Mouse (Mus musculus) liver, embryonic 15.5 days (tissue): ENCODE results near the gene Bola1. TPM values are rescaled to one million over a fixed set of nuclear protein-coding genes. Genes with fewer than 3 reads are reported as not detected.

ENCODE experiments used
- ATAC-seq: fragments of 200-750 bp; cut with Nextera tagmentation; 2 replicates; pipeline ENCODE4 v1.8.0; 2017; ENCODE audit warnings: moderate number of reproducible peaks, mild to moderate bottlenecking, moderate library complexity; ENCODE audit not compliant: insufficient read depth
- H3K27ac ChIP-seq: fragments of 300-500 bp; sonication (generic); replicated peaks from 2 replicates; pipeline ENCODE4 v1.5.1; 2015; ENCODE audit warnings: mild to moderate bottlenecking, inconsistent platforms
- H3K27me3 ChIP-seq: fragments of 300-500 bp; sonication (generic); 2 replicates; pipeline ENCODE4 v1.6.1; 2015; ENCODE audit warnings: mild to moderate bottlenecking, inconsistent platforms
- H3K36me3 ChIP-seq: fragments of 300-500 bp; sonication (generic); replicated peaks from 2 replicates; pipeline ENCODE4 v1.6.1; 2015; ENCODE audit warnings: moderate library complexity, mild to moderate bottlenecking, inconsistent platforms
- H3K4me1 ChIP-seq: fragments of 300-500 bp; sonication (generic); replicated peaks from 2 replicates; pipeline ENCODE4 v1.6.1; 2015; ENCODE audit warnings: inconsistent platforms
- H3K4me2 ChIP-seq: fragments of 300-500 bp; sonication (generic); 2 replicates; pipeline ENCODE4 v1.6.1; 2015; ENCODE audit warnings: moderate library complexity, mild to moderate bottlenecking, inconsistent platforms
- H3K4me3 ChIP-seq: fragments of 300-500 bp; sonication (generic); replicated peaks from 2 replicates; pipeline ENCODE4 v1.5.1; 2015; ENCODE audit warnings: mild to moderate bottlenecking, inconsistent platforms
- H3K9ac ChIP-seq: fragments of 300-500 bp; sonication (generic); 2 replicates; pipeline ENCODE4 v1.6.1; 2015; ENCODE audit warnings: moderate library complexity, mild to moderate bottlenecking, inconsistent platforms
- H3K9me3 ChIP-seq: fragments of 300-500 bp; sonication (generic); replicated peaks from 2 replicates; pipeline ENCODE4 v1.6.1; 2016; ENCODE audit warnings: inconsistent platforms
- WGBS: fragments of 180-500 bp; shearing (Covaris S2); methylation state at CpG from one replicate; pipeline ENCODE4 v1.1.7; 2015; ENCODE audit warnings: mixed read lengths; ENCODE audit not compliant: insufficient replicate concordance; 5-methylcytosine and 5-hydroxymethylcytosine counted together
- polyA plus RNA-seq: library from polyadenylated mRNA; unstranded; fragments of >200 nt; fragmentation: Nextera tagmentation; extraction: Ambion mirVana; gene quantifications from 2 replicates; pipeline ENCODE4 v1.2.1, GENCODE M21; 2015

The Bola1 gene
- polyA plus RNA-seq, 1 experiment from 2014 or later, result 34.6 TPM

- ATAC-seq, result no peak
- H3K9ac ChIP-seq, result peak overlapping the region; percentile 78
- peaks cover 50% of the 10 kb centered on the region for H3K4me1 ChIP-seq
- H3K36me3 ChIP-seq, result peaks cover 49% of the 10 kb centered on the region
- H3K27me3 ChIP-seq, result no peaks in the 10 kb centered on the region
- H3K4me2 ChIP-seq, result peak overlapping the region; percentile 90
- peak overlapping the region; percentile 94; the same call in 1 of the 2 replicates for H3K27ac ChIP-seq
- WGBS, result 26% methylated on average over 7 of the region's 7 CpGs
- H3K4me3 ChIP-seq, result peak overlapping the region; percentile 89
- no peaks in the 10 kb centered on the region for H3K9me3 ChIP-seq
Observed at GRCm38 (mm10) chr3:96173185-96173584, 46.3 kb downstream of the Bola1 start.

GRCm38 (mm10) chr3:96172197-96173178 lies 47.0 kb downstream of the Bola1 start, which contains the start of gene Sf3b4:
TSS of gene Sf3b4 (plus strand) at chr3:96172332.
- H3K4me2 ChIP-seq, result peak within 1 kb of the TSS; percentile 90
- H3K4me3 ChIP-seq, result peak within 1 kb of the TSS; percentile 89
- peaks cover 50% of the 10 kb centered on the region for H3K4me1 ChIP-seq
- ATAC-seq, result peak; percentile 91
- peaks cover 42% of the 10 kb centered on the region for H3K36me3 ChIP-seq
- peak within 1 kb of the TSS; percentile 94 for H3K27ac ChIP-seq
- H3K9me3 ChIP-seq, result no peaks in the 10 kb centered on the region
- no peaks in the 10 kb centered on the region for H3K27me3 ChIP-seq
- under 1% methylated on average over 57 of the region's 58 CpGs for WGBS
- peak within 1 kb of the TSS; percentile 78 for H3K9ac ChIP-seq

GRCm38 (mm10) chr3:96171583-96172196 lies 47.8 kb downstream of the Bola1 start:
- H3K36me3 ChIP-seq, result peaks cover 37% of the 10 kb centered on the region
- 14% methylated on average over 18 of the region's 18 CpGs for WGBS
- peak overlapping the region; percentile 90 for H3K4me2 ChIP-seq
- peaks cover 50% of the 10 kb centered on the region for H3K4me1 ChIP-seq
- no peaks in the 10 kb centered on the region for H3K27me3 ChIP-seq
- no peaks in the 10 kb centered on the region for H3K9me3 ChIP-seq
- peak overlapping the region; percentile 89 for H3K4me3 ChIP-seq
- peak overlapping the region; percentile 78 for H3K9ac ChIP-seq
- peak overlapping the region; percentile 94 for H3K27ac ChIP-seq
- peak; percentile 16 for ATAC-seq

- Histone ChIP-seq H3K4me1 (peaks cover 50% of the 10 kb centered on the region), H3K9ac (peak overlapping the region; percentile 78; the same call in 1 of the 2 replicates), H3K4me3 (peak overlapping the region; percentile 89), H3K27me3 (no peaks in the 10 kb centered on the region), H3K27ac (peak overlapping the region; percentile 94), H3K36me3 (peaks cover 30% of the 10 kb centered on the region), H3K4me2 (peak overlapping the region; percentile 90), H3K9me3 (no peaks in the 10 kb centered on the region)
- 38% methylated on average over 10 of the region's 10 CpGs for WGBS
- no peak for ATAC-seq
Observed at GRCm38 (mm10) chr3:96170976-96171545, 48.4 kb downstream of the Bola1 start.

GRCm38 (mm10) chr3:96170276-96170675 lies 49.2 kb downstream of the Bola1 start:
- H3K9me3 ChIP-seq, result no peaks in the 10 kb centered on the region
- no peak overlapping the region for H3K9ac ChIP-seq
- H3K4me2 ChIP-seq, result no peak overlapping the region
- no peak overlapping the region for H3K4me3 ChIP-seq
- H3K27ac ChIP-seq, result 0 out of 2 replicates have a peak overlapping the region, but pooled peaks have one; percentile 5
- whole genome bisulfite sequencing, result 75% methylated on average over 4 of the region's 4 CpGs
- ATAC-seq, result no peak
- H3K36me3 ChIP-seq, result peaks cover 23% of the 10 kb centered on the region
- peaks cover 47% of the 10 kb centered on the region for H3K4me1 ChIP-seq
- no peaks in the 10 kb centered on the region for H3K27me3 ChIP-seq

- no peak for ATAC-seq
- Histone ChIP-seq H3K27ac (no peak overlapping the region), H3K9ac (no peak overlapping the region), H3K9me3 (no peaks in the 10 kb centered on the region), H3K4me1 (peaks cover 31% of the 10 kb centered on the region), H3K4me3 (no peak overlapping the region), H3K36me3 (peaks cover 7% of the 10 kb centered on the region; the same call in 1 of the 2 replicates), H3K4me2 (no peak overlapping the region), H3K27me3 (peaks cover 16% of the 10 kb centered on the region)
- 60% methylated on average over 12 of the region's 12 CpGs for WGBS
Observed at GRCm38 (mm10) chr3:96168466-96169158, 50.9 kb downstream of the Bola1 start.

- H3K9me3 ChIP-seq, result no peaks in the 10 kb centered on the region
- 68% methylated on average over 6 of the region's 6 CpGs for WGBS
- peaks cover 63% of the 10 kb centered on the region for H3K27me3 ChIP-seq
- no peak overlapping the region for H3K9ac ChIP-seq
- no peak overlapping the region for H3K27ac ChIP-seq
- 0 out of 2 replicates have a peak overlapping the region, but pooled peaks have one; percentile 39 for H3K4me3 ChIP-seq
- peaks cover 12% of the 10 kb centered on the region for H3K4me1 ChIP-seq
- no peak for ATAC-seq
- no peaks in the 10 kb centered on the region for H3K36me3 ChIP-seq
- peak overlapping the region; percentile 42 for H3K4me2 ChIP-seq
Observed at GRCm38 (mm10) chr3:96163040-96163439, 56.5 kb downstream of the Bola1 start.

GRCm38 (mm10) chr3:96161869-96162840 lies 57.4 kb downstream of the Bola1 start, which contains the start of gene Mtmr11:
TSS of gene Mtmr11 (plus strand) at chr3:96162004.
- peak within 1 kb of the TSS; percentile 53 for H3K27ac ChIP-seq

GRCm38 (mm10) chr3:96160803-96161516 lies 58.5 kb downstream of the Bola1 start:
- H3K27me3 ChIP-seq, result peaks cover 63% of the 10 kb centered on the region
- H3K4me1 ChIP-seq, result peaks cover 12% of the 10 kb centered on the region
- 4% methylated on average over 12 of the region's 12 CpGs for WGBS

More at GRCm38 (mm10) chr3:96161869-96162840, 57.4 kb downstream of the Bola1 start, which contains the start of gene Mtmr11:
- ATAC-seq, result no peak
- H3K4me3 ChIP-seq, result peak within 1 kb of the TSS; percentile 39
- no peaks in the 10 kb centered on the region for H3K36me3 ChIP-seq
- peaks cover 12% of the 10 kb centered on the region for H3K4me1 ChIP-seq
- 0 out of 2 replicates have a peak within 1 kb of the TSS, but pooled peaks have one; percentile 5 for H3K9ac ChIP-seq
- H3K27me3 ChIP-seq, result peaks cover 63% of the 10 kb centered on the region
- H3K9me3 ChIP-seq, result no peaks in the 10 kb centered on the region
- H3K4me2 ChIP-seq, result peak within 1 kb of the TSS; percentile 57
- 9% methylated on average over 16 of the region's 16 CpGs for WGBS

More at GRCm38 (mm10) chr3:96160803-96161516, 58.5 kb downstream of the Bola1 start:
- Histone ChIP-seq H3K4me2 (peak overlapping the region; percentile 57), H3K9me3 (no peaks in the 10 kb centered on the region), H3K9ac (no peak overlapping the region), H3K4me3 (peak overlapping the region; percentile 39), H3K27ac (peak overlapping the region; percentile 53), H3K36me3 (peaks cover 2% of the 10 kb centered on the region)
- ATAC-seq, result peak; percentile 41
